Mouse (Mus musculus) erythroblast, embryonic 14.5 days (primary cell): ENCODE measurements around the gene Trim17. TPM values are rescaled to one million over a fixed set of nuclear protein-coding genes. Genes with fewer than 3 reads are reported as not detected.

ENCODE experiments used
- H3K27me3 ChIP-seq: 2 replicates; pipeline ENCODE4 v1.6.1; 2012; ENCODE audit warnings: inconsistent platforms; ENCODE audit not compliant: control insufficient read depth
- H3K36me3 ChIP-seq: 2 replicates; pipeline ENCODE4 v1.6.1; 2012; ENCODE audit warnings: mild to moderate bottlenecking, inconsistent platforms; ENCODE audit not compliant: control insufficient read depth
- H3K4me1 ChIP-seq: 2 replicates; pipeline ENCODE4 v1.6.1; 2012; ENCODE audit warnings: inconsistent platforms; ENCODE audit not compliant: control insufficient read depth
- H3K4me3 ChIP-seq: replicated peaks from 2 replicates; pipeline ENCODE3; 2012; ENCODE audit warnings: moderate library complexity, mild to moderate bottlenecking, inconsistent platforms
- H3K9me3 ChIP-seq: 2 replicates; pipeline ENCODE4 v1.6.1; 2012; ENCODE audit warnings: low read length, inconsistent platforms, mixed read lengths; ENCODE audit not compliant: control insufficient read depth
- GATA1 ChIP-seq: IDR thresholded peaks from 2 replicates; pipeline ENCODE4 v1.6.1; 2012; ENCODE audit warnings: low read length, inconsistent platforms, mixed read lengths
- TAL1 ChIP-seq: IDR thresholded peaks from 3 replicates; pipeline ENCODE4 v1.6.1; 2012; ENCODE audit warnings: low read length, inconsistent platforms, mixed read lengths
- polyA plus RNA-seq: library from polyadenylated mRNA; stranded (reverse); fragments of >175 nt; gene quantifications from 2 replicates; pipeline ENCODE4 v1.2.3, GENCODE M21; 2012

Trim17 gene
- polyA plus RNA-seq, 1 experiment = 0.14 TPM

GRCm38 (mm10) chr11:58981541-58982447 is 27.3 kb downstream of the Trim17 start:
- Histone ChIP-seq H3K9me3 (no peaks in the 10 kb centered on the region), H3K27me3 (no peaks in the 10 kb centered on the region), H3K4me3 (no peak overlapping the region), H3K36me3 (peaks cover 69% of the 10 kb centered on the region), H3K4me1 (peaks cover 46% of the 10 kb centered on the region)
- no peak for TF ChIP-seq GATA1
- no peak for TF ChIP-seq TAL1

- H3K4me3 ChIP-seq = no peak overlapping the region
- H3K36me3 ChIP-seq = peaks cover 77% of the 10 kb centered on the region
- H3K4me1 ChIP-seq = peaks cover 42% of the 10 kb centered on the region
- no peaks in the 10 kb centered on the region for H3K27me3 ChIP-seq
- TF ChIP-seq GATA1 = no peak
- TF ChIP-seq TAL1 = no peak
- no peaks in the 10 kb centered on the region for H3K9me3 ChIP-seq
Observed at GRCm38 (mm10) chr11:58982471-58983097, 28.1 kb downstream of the Trim17 start.

- no peak for TF ChIP-seq TAL1
- Histone ChIP-seq H3K27me3 (no peaks in the 10 kb centered on the region), H3K9me3 (no peaks in the 10 kb centered on the region), H3K36me3 (peaks cover 90% of the 10 kb centered on the region), H3K4me3 (no peak overlapping the region), H3K4me1 (peaks cover 34% of the 10 kb centered on the region)
Observed at GRCm38 (mm10) chr11:58983691-58984341, 29.3 kb downstream of the Trim17 start.

GRCm38 (mm10) chr11:58984657-58985056 is 30.2 kb downstream of the Trim17 start:
- peaks cover 95% of the 10 kb centered on the region for H3K36me3 ChIP-seq

GRCm38 (mm10) chr11:58985299-58985917 is 30.9 kb downstream of the Trim17 start:
- no peak overlapping the region for H3K4me3 ChIP-seq
- no peak for TF ChIP-seq TAL1
- no peak for TF ChIP-seq GATA1
- H3K9me3 ChIP-seq = no peaks in the 10 kb centered on the region
- no peaks in the 10 kb centered on the region for H3K27me3 ChIP-seq
- peaks cover 97% of the 10 kb centered on the region for H3K36me3 ChIP-seq
- H3K4me1 ChIP-seq = peaks cover 19% of the 10 kb centered on the region

More at GRCm38 (mm10) chr11:58984657-58985056, 30.2 kb downstream of the Trim17 start:
- Histone ChIP-seq H3K4me1 (peaks cover 25% of the 10 kb centered on the region), H3K4me3 (no peak overlapping the region), H3K9me3 (no peaks in the 10 kb centered on the region), H3K27me3 (no peaks in the 10 kb centered on the region)
- TF ChIP-seq TAL1 (no peak), GATA1 (no peak)

GRCm38 (mm10) chr11:58989166-58989565 is 34.7 kb downstream of the Trim17 start:
- Histone ChIP-seq H3K9me3 (no peaks in the 10 kb centered on the region), H3K4me1 (peaks cover 20% of the 10 kb centered on the region), H3K27me3 (peaks cover 5% of the 10 kb centered on the region), H3K36me3 (peaks cover 70% of the 10 kb centered on the region), H3K4me3 (no peak overlapping the region)
- TF ChIP-seq GATA1 (no peak), TAL1 (no peak)

- H3K9me3 ChIP-seq = no peaks in the 10 kb centered on the region
- peaks cover 14% of the 10 kb centered on the region for H3K27me3 ChIP-seq
- H3K4me3 ChIP-seq = no peak overlapping the region
- H3K36me3 ChIP-seq = peaks cover 60% of the 10 kb centered on the region
- TF ChIP-seq GATA1 (no peak), TAL1 (no peak)
- H3K4me1 ChIP-seq = peaks cover 29% of the 10 kb centered on the region
Observed at GRCm38 (mm10) chr11:58990141-58990540, 35.7 kb downstream of the Trim17 start.

- peaks cover 21% of the 10 kb centered on the region for H3K27me3 ChIP-seq
- no peak overlapping the region for H3K4me3 ChIP-seq
- TF ChIP-seq GATA1 (no peak), TAL1 (no peak)
- peaks cover 29% of the 10 kb centered on the region for H3K4me1 ChIP-seq
- H3K9me3 ChIP-seq = no peaks in the 10 kb centered on the region
- H3K36me3 ChIP-seq = peaks cover 53% of the 10 kb centered on the region
Observed at GRCm38 (mm10) chr11:58990794-58991193, 36.3 kb downstream of the Trim17 start.

- Histone ChIP-seq H3K4me1 (peaks cover 28% of the 10 kb centered on the region), H3K36me3 (peaks cover 42% of the 10 kb centered on the region), H3K4me3 (no peak overlapping the region), H3K9me3 (no peaks in the 10 kb centered on the region), H3K27me3 (peaks cover 32% of the 10 kb centered on the region)
- TF ChIP-seq TAL1 (no peak), GATA1 (no peak)
Observed at GRCm38 (mm10) chr11:58991911-58992310, 37.4 kb downstream of the Trim17 start.
